Mouse (Mus musculus) gastrocnemius, adult 2 months (tissue): Measurements from ENCODE around the gene Phtf2. TPM values are rescaled to one million over a fixed set of nuclear protein-coding genes. Genes with fewer than 3 reads are reported as not detected.
"Not testable (repeated sequence)": the region's sequence is repeated elsewhere in the genome, so short reads cannot be mapped to it uniquely, and the experiment has no call there.

Source experiments
- DNase-seq: peaks from one replicate; pipeline ENCODE4 v3.0.0; 2022
- H3K27ac ChIP-seq: fragments of 200-600 bp; 2 replicates; pipeline ENCODE4 v1.8.1; 2022; ENCODE audit warnings: mild to moderate bottlenecking
- H3K4me3 ChIP-seq: fragments of 200-600 bp; 2 replicates; pipeline ENCODE4 v1.8.1; 2022; ENCODE audit warnings: mild to moderate bottlenecking, moderate library complexity
- CTCF ChIP-seq: fragments of 200-600 bp; IDR thresholded peaks from 2 replicates; pipeline ENCODE4 v1.8.1; 2022; ENCODE audit warnings: antibody characterized with exemption, mild to moderate bottlenecking, moderate library complexity
- intact Hi-C: fragments of 180-260 bp; cut with DNase I; formaldehyde crosslinking; loops from one replicate; pipeline ENCODE4 v1.15.1; 2025
- total RNA-seq, 2 experiments: library from RNA; stranded (reverse); gene quantifications; 2 replicates each; pipeline ENCODE4 v1.2.3; 2021

Gene Phtf2
- total RNA-seq, 2 experiments from 2014 or later, result 176 to 181 TPM

GRCm38 (mm10) chr5:20781116-20781515, 100.8 kb downstream of the Phtf2 start:
- no peak for DNase-seq
- Histone ChIP-seq H3K27ac (no peak overlapping the region), H3K4me3 (no peak overlapping the region)
- no peak for TF ChIP-seq CTCF
- intact Hi-C loops, result no loop called here

- intact Hi-C loops, result no loop called here
- H3K27ac ChIP-seq, result no peak overlapping the region
- H3K4me3 ChIP-seq, result no peak overlapping the region
- no peak for DNase-seq
- no peak for TF ChIP-seq CTCF
Observed at GRCm38 (mm10) chr5:20779191-20779590, 102.7 kb downstream of the Phtf2 start.

GRCm38 (mm10) chr5:20778274-20778984, 103.5 kb downstream of the Phtf2 start:
- H3K4me3 ChIP-seq, result no peak overlapping the region
- H3K27ac ChIP-seq, result no peak overlapping the region
- DNase-seq, result no peak
- no peak for TF ChIP-seq CTCF
- intact Hi-C loops, result no loop called here

GRCm38 (mm10) chr5:20773341-20773740, 108.6 kb downstream of the Phtf2 start:
- intact Hi-C loops, result no loop called here
- H3K4me3 ChIP-seq, result no peak overlapping the region
- no peak for DNase-seq
- peak overlapping the region; percentile 16; the same call in 1 of the 2 replicates for H3K27ac ChIP-seq
- peak; percentile 72 for TF ChIP-seq CTCF

GRCm38 (mm10) chr5:20765365-20765920, 116.5 kb downstream of the Phtf2 start:
- no peak for TF ChIP-seq CTCF
- peak; percentile 80 for DNase-seq
- intact Hi-C loops, result loop anchor here (5.0 kb wide), 1 partner anchor 63 kb away; no protein-coding TSS in a partner anchor
- peak overlapping the region; percentile 40 for H3K4me3 ChIP-seq
- H3K27ac ChIP-seq, result peak overlapping the region; percentile 76

- DNase-seq, H3K4me3 ChIP-seq, H3K27ac ChIP-seq, intact Hi-C loops: not testable (repeated sequence)
Observed at GRCm38 (mm10) chr5:20762441-20762840, 119.5 kb downstream of the Phtf2 start.

- intact Hi-C loops, result no loop called here
- no peak for TF ChIP-seq CTCF
- DNase-seq, result peak; percentile 46
- H3K4me3 ChIP-seq, result no peak overlapping the region
- H3K27ac ChIP-seq, result peak overlapping the region; percentile 79
Observed at GRCm38 (mm10) chr5:20760368-20761162, 121.4 kb downstream of the Phtf2 start.

- peak overlapping the region; percentile 79 for H3K27ac ChIP-seq
- TF ChIP-seq CTCF, result no peak
- no peak overlapping the region for H3K4me3 ChIP-seq
- intact Hi-C loops, result loop anchor here (5.0 kb wide), 1 partner anchor 37 kb away; no protein-coding TSS in a partner anchor
- peak; percentile 49 for DNase-seq
Observed at GRCm38 (mm10) chr5:20759771-20760170, 122.2 kb downstream of the Phtf2 start.

- Histone ChIP-seq H3K4me3 (no peak overlapping the region), H3K27ac (no peak overlapping the region)
- no peak for TF ChIP-seq CTCF
- DNase-seq, result no peak
- intact Hi-C loops, result no loop called here
Observed at GRCm38 (mm10) chr5:20753963-20754362, 128.0 kb downstream of the Phtf2 start.

- Histone ChIP-seq H3K4me3 (no peak overlapping the region), H3K27ac (no peak overlapping the region)
- intact Hi-C loops, result no loop called here
- no peak for TF ChIP-seq CTCF
- no peak for DNase-seq
Observed at GRCm38 (mm10) chr5:20753096-20753495, 128.8 kb downstream of the Phtf2 start.

- peak; percentile 54 for DNase-seq
- peak overlapping the region; percentile 66 for H3K27ac ChIP-seq
- 0 out of 2 replicates have a peak overlapping the region, but pooled peaks have one; percentile 16 for H3K4me3 ChIP-seq
- intact Hi-C loops, result no loop called here
- TF ChIP-seq CTCF, result no peak
Observed at GRCm38 (mm10) chr5:20751696-20752095, 130.2 kb downstream of the Phtf2 start.

- TF ChIP-seq CTCF, result no peak
- intact Hi-C loops, result no loop called here
- no peak for DNase-seq
- Histone ChIP-seq H3K27ac (peak overlapping the region; percentile 66), H3K4me3 (no peak overlapping the region)
Observed at GRCm38 (mm10) chr5:20751000-20751399, 130.9 kb downstream of the Phtf2 start.

- no peak for TF ChIP-seq CTCF
- no peak for DNase-seq
- H3K27ac ChIP-seq, result peak overlapping the region; percentile 28; the same call in 1 of the 2 replicates
- no peak overlapping the region for H3K4me3 ChIP-seq
- intact Hi-C loops, result no loop called here
Observed at GRCm38 (mm10) chr5:20749535-20749934, 132.4 kb downstream of the Phtf2 start.
